Mouse (Mus musculus) left cerebral cortex, postnatal 14 days (tissue): ENCODE measurements around the gene Lrrc17. TPM values are rescaled to one million over a fixed set of nuclear protein-coding genes. Genes with fewer than 3 reads are reported as not detected.

Experiments used
- DNase-seq, 2 experiments: peaks; one replicate each; pipeline ENCODE4 v3.0.0; 2021 to 2022; ENCODE audit warnings: low spot score in 2 of 2, mixed read lengths in 1 of 2
- intact Hi-C: fragments of 180-260 bp; cut with DNase I; formaldehyde crosslinking; loops from one replicate; pipeline ENCODE4 v1.15.1; 2025
- long read RNA-seq, 2 experiments: library from polyadenylated mRNA; stranded (forward); transcript quantifications; one replicate each; pipeline ENCODE4 v2.0.0; 2021
- total RNA-seq, 2 experiments: library from RNA; stranded (reverse); gene quantifications; 2 replicates each; pipeline ENCODE4 v1.2.3; 2021

The Lrrc17 gene
- under 1 TPM; 0.55 to 0.64 TPM for total RNA-seq
- long read RNA-seq, experiment 1 = 0 reads
- long read RNA-seq, experiment 2 = 0 reads

- no peak for DNase-seq
- intact Hi-C loops = no loop called here
These were observed at the start of gene Lrrc17 for GRCm38 (mm10) chr5:21543409-21544201. Gene Lrrc17 (plus strand): TSS chr5:21543559.

- intact Hi-C loops = no loop called here
- DNase-seq = no peak
These were observed 48.6 kb upstream of the Lrrc17 start for GRCm38 (mm10) chr5:21494781-21495180.

GRCm38 (mm10) chr5:21496321-21496720 lies 47.0 kb upstream of the Lrrc17 start:
- intact Hi-C loops = no loop called here

GRCm38 (mm10) chr5:21496881-21497280 lies 46.5 kb upstream of the Lrrc17 start:
- intact Hi-C loops = no loop called here
- DNase-seq = no peak

More at GRCm38 (mm10) chr5:21496321-21496720, 47.0 kb upstream of the Lrrc17 start:
- peak in 1 of 2 experiments; percentile 17 for DNase-seq

GRCm38 (mm10) chr5:21498490-21498889 lies 44.9 kb upstream of the Lrrc17 start:
- intact Hi-C loops = no loop called here
- DNase-seq = no peak

- intact Hi-C loops = no loop called here
These were observed 44.4 kb upstream of the Lrrc17 start for GRCm38 (mm10) chr5:21498925-21499324.

GRCm38 (mm10) chr5:21500133-21500532 lies 43.2 kb upstream of the Lrrc17 start:
- no peak for DNase-seq
- intact Hi-C loops = no loop called here

More at GRCm38 (mm10) chr5:21498925-21499324, 44.4 kb upstream of the Lrrc17 start:
- DNase-seq = no peak

GRCm38 (mm10) chr5:21500941-21501340 lies 42.4 kb upstream of the Lrrc17 start:
- intact Hi-C loops = no loop called here
- no peak for DNase-seq

- peak; percentile 23 to 54 for DNase-seq
- intact Hi-C loops = no loop called here
These were observed 40.3 kb upstream of the Lrrc17 start for GRCm38 (mm10) chr5:21502936-21503610.

GRCm38 (mm10) chr5:21505159-21505558 lies 38.2 kb upstream of the Lrrc17 start:
- intact Hi-C loops = no loop called here

GRCm38 (mm10) chr5:21506887-21507286 lies 36.5 kb upstream of the Lrrc17 start:
- no peak for DNase-seq
- intact Hi-C loops = no loop called here

More at GRCm38 (mm10) chr5:21505159-21505558, 38.2 kb upstream of the Lrrc17 start:
- no peak for DNase-seq

GRCm38 (mm10) chr5:21509801-21510200 lies 33.6 kb upstream of the Lrrc17 start:
- DNase-seq = no peak
- intact Hi-C loops = no loop called here

GRCm38 (mm10) chr5:21513363-21513762 lies 30.0 kb upstream of the Lrrc17 start:
- no peak for DNase-seq
- intact Hi-C loops = no loop called here

GRCm38 (mm10) chr5:21517562-21517961 lies 25.8 kb upstream of the Lrrc17 start:
- intact Hi-C loops = no loop called here
- DNase-seq = no peak

- no peak for DNase-seq
- intact Hi-C loops = no loop called here
These were observed 25.2 kb upstream of the Lrrc17 start for GRCm38 (mm10) chr5:21518207-21518606.

GRCm38 (mm10) chr5:21519166-21519565 lies 24.2 kb upstream of the Lrrc17 start:
- no peak for DNase-seq
- intact Hi-C loops = no loop called here

GRCm38 (mm10) chr5:21526835-21527485 lies 16.4 kb upstream of the Lrrc17 start:
- intact Hi-C loops = no loop called here
- DNase-seq = no peak

- DNase-seq = no peak
- intact Hi-C loops = no loop called here
These were observed 15.9 kb upstream of the Lrrc17 start for GRCm38 (mm10) chr5:21527488-21527911.

- intact Hi-C loops = no loop called here
- no peak for DNase-seq
These were observed 15.1 kb upstream of the Lrrc17 start for GRCm38 (mm10) chr5:21528068-21528842.
